Mouse (Mus musculus) spleen, adult 2 months (tissue): ENCODE measurements around the gene Plxdc1.

Source experiments
- CTCF ChIP-seq: fragments of 200-500 bp; IDR thresholded peaks from 2 replicates; pipeline ENCODE4 v1.5.1; 2011; ENCODE audit warnings: mild to moderate bottlenecking, inconsistent platforms; ENCODE audit not compliant: insufficient read depth, insufficient read length, insufficient replicate concordance; ENCODE audit errors: extremely low read depth
- POLR2A ChIP-seq: fragments of 200-500 bp; IDR thresholded peaks from 2 replicates; pipeline ENCODE4 v1.6.1; 2011; ENCODE audit warnings: low read depth, low read length, inconsistent platforms

- TF ChIP-seq POLR2A (no peak), CTCF (no peak)
These were observed 5.7 kb downstream of the Plxdc1 start for GRCm38 (mm10) chr11:97980531-97980966.
